Mouse (Mus musculus) gastrocnemius, adult 8-10 months (tissue): ENCODE data around the gene Opn3. TPM values are rescaled to one million over a fixed set of nuclear protein-coding genes. Genes with fewer than 3 reads are reported as not detected.
A peak's percentile ranks its signal among the peaks of the same experiment; 100 is the strongest.

Experiments
- DNase-seq, 2 experiments: peaks; one replicate each; pipeline ENCODE4 v3.0.0; 2022; ENCODE audit warnings: low spot score in 2 of 2
- total RNA-seq, 4 experiments: library from RNA; stranded (reverse); gene quantifications; 2 replicates each; pipeline ENCODE4 v1.2.4; 2022

The Opn3 gene
- total RNA-seq, 4 experiments from 2014 or later = 3.8 to 6.2 (median 5.0) TPM

DNA sequence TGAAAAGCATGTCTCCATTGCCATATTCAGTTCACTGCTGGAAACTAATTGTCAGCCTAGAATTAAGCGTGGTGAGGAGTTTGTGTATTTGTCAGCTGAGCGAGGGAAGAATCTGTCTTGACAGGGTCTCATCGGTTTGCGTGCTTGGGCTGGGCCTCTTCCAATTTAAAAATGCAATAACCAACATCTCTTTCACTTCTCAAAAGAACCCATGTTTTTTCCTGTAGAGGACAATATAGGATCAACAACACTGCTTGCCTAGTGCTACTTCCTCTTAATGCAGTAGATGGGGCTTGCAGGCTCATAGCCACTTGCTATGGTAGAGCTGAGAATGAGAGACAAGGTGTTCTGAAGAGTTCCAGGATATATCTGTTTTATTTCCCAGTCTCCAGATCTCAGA is 32.7 kb downstream of the Opn3 start:
- DNase-seq = no peak

DNA sequence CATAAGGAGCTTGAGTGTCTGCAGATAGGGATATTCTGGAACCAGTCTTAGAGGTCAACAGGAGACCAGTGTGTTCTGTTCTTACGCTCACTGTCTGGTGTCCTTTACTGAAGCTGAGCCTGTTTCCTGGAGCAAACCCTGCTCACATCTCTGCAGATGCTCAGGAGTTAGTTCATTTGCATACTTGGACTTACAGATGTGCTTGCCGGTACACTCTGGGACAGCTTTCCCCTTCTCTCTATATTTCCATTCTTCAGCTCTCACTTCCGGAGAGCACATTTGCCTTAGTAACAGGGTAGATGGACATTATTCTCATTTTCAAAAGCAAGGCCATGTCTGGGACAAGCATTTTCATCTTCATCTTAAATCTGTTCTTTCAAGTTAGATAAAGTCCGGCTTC is 44.0 kb downstream of the Opn3 start:
- DNase-seq = no peak

DNA sequence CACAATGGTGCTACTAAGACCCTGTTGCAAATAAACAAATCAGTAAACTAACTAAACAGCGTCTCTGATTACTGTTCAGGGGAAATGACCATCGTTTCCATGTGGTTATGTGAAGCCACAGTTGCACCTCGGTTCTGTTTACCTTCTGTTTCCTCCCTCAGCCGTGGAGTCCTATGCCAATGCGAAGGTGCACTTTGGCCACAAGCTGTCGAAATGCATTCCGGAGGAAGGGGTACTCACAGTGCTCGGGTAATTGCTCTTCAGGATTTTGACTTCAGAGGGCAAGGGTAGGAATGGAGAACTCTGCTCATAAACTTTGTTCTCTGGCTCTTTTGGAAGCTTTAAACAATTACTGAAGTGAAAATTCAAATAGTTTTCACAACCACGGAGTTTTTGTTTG is 45.6 kb downstream of the Opn3 start:
- DNase-seq = no peak

GRCm38 (mm10) chr1:175643496-175644265 is 48.9 kb downstream of the Opn3 start:
- DNase-seq = no peak

DNA sequence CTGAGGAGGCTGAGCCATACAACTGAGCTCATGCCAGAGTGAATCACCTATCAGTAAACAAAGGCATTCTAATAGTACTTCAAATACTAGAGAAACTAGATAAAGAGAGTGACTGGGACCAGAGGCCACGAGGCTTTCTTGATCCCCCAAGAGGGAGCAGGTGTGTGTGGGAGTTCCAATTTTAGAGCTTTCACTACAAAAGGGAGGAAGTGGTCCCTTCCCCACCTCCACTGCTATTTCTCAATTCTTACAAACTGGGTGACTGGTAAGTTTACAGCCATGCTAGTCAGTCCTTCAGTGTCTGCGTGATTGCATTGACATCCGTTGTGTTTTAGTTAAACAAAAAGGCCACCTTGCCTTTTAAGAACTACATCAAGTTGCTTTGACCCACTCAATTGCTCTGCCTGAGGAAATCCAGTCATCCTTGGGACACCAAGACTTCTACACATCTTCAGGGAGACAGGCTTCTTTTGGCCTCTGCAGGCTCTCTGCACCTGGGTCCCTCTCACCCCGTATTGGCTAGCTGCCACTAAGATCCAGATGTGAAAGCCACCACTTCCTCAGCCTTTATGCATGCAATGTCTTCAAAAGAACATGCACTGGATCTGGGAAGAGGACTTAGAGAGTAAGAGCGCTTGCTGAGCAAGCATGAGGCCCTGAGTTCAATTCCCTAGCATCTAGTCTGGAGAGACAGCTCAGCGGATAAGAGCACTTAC is 52.0 kb downstream of the Opn3 start:
- no peak for DNase-seq

GRCm38 (mm10) chr1:175639072-175639471 is 53.5 kb downstream of the Opn3 start:
- no peak for DNase-seq

- DNase-seq = no peak
Observed at GRCm38 (mm10) chr1:175637677-175638076, 54.9 kb downstream of the Opn3 start.

DNA sequence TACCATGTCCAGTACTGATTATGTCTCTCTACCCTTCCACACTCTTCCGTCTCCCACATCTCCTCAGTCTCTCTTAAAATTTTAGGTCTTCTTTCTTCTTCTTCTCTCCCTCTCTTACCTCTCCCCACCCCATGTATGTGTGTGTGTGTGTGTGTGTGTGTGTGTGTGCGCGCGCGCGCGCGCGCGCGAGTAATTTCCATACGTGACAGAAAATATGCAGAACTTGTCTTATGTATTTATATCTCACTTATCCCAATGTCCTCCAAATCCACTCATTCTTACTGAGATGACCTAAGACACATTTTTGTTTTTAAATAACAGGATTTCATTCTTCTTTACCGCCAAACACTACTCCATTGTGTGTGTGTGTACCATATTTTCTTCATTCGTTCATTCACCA is 60.1 kb downstream of the Opn3 start:
- no peak for DNase-seq

- DNase-seq = no peak
Observed at GRCm38 (mm10) chr1:175631721-175632221, 60.8 kb downstream of the Opn3 start.

- DNase-seq = no peak
Observed at GRCm38 (mm10) chr1:175631080-175631479, 61.5 kb downstream of the Opn3 start.

DNA sequence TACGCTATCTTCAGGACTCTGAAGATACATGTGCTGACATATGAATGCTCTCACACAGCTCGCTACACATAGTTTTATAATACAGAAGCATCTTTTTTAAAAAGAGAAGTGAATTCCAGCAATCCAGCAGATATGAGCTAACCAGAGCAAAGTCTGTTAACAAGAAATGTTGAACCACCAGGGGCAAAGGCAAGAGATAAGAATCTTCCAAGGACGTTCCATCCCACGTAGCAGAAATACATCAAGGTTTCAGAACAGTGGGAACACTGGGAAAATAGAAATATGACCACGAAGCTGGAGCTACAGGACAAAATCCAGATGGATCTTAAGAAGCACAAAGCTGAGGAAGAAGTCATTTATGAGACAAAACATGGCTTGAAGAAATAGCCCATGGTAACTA is 62.2 kb downstream of the Opn3 start:
- no peak for DNase-seq

DNA sequence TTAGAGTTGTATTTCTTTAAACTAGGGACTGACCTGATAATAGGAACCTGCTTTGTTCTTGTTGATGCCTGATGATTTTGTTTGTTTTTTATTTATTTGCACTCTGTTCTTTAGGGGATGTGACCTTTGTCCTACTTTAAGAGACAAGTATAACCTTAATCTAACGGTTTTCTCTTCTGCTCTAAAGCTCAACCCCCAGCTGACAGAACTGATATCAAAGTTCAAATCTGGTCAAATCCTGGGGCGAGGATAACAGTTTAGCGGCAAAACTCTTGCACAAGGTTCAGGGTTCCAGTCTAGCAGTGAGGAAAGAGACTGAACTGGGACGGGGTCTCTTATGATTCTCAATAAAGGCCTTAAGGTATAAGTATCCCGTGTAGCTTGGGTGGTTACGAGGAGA is 63.3 kb downstream of the Opn3 start:
- DNase-seq = no peak

GRCm38 (mm10) chr1:175625990-175626692 is 66.4 kb downstream of the Opn3 start:
- no peak for DNase-seq

- peak; percentile 94 for DNase-seq
Observed at GRCm38 (mm10) chr1:175625257-175625879, 67.2 kb downstream of the Opn3 start, which contains the start of gene Fh1. Gene Fh1 (minus strand): TSS chr1:175625635.

GRCm38 (mm10) chr1:175623656-175624055 is 68.9 kb downstream of the Opn3 start:
- DNase-seq = no peak

DNA sequence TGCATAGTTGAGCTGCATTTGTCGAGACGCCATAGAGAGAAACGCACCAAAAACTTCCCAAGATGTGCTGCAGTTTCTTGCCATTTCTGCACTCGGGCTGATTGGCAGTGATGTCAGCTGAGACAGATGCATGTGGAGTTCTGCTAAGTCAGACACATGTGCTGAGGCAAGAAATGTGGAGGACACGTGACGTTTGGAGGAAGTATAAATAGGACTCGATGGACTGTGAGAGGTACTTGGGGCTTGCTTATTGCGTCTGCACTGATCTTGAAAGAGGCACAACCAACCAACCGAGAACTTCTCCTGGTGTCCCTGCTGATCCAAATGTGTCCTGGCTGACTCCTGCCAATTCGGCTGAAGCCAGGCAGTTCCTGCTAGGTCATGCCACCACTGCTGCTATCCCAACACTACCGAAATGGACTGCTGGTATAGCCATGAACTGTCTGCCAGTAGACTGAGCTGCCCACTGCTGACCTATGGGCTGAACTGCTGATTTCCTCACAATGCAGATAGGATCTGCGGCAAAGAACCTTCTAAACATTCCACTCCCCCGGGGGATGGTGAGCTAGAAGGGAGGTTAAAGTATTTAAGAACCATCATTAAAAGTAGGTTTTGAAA is 72.7 kb downstream of the Opn3 start, which contains the start of gene Kmo:
Kmo (plus strand) TSS at position 568 of the 618 bp plus-strand sequence.
- no peak for DNase-seq

DNA sequence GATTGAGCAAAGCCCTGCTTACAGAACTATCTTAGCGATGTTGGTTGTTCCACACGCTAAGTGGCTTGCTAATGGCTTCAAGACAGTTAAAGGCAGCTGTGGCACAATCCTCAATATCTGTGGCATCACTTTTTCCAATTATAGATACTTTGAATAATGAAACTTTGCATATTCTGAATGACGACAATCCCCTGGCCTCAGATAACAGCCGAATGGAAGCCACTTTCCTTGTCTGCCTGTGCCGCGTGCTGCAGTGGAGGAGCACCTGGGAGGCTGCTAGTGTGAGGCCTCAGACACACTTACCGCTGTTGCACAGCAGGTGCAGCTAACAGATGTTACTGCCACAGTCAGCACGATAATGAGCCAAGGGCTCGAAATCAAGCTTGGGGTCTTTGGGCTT is 77.6 kb downstream of the Opn3 start:
- DNase-seq = no peak
